Mouse (Mus musculus) T-helper 1 cell (primary cell): ENCODE measurements around the gene Gm14412.
"Not testable (repeated sequence)": the region's sequence is repeated elsewhere in the genome, so short reads cannot be mapped to it uniquely, and the experiment has no call there.

Experiments used
- in situ Hi-C: fragments of 300-600 bp; cut with MboI, MseI; formaldehyde crosslinking; loops from one replicate; pipeline ENCODE4 v1.15.1; 2025; ENCODE audit warnings: high pct_unique_total_duplicates

Gene Gm14412

DNA sequence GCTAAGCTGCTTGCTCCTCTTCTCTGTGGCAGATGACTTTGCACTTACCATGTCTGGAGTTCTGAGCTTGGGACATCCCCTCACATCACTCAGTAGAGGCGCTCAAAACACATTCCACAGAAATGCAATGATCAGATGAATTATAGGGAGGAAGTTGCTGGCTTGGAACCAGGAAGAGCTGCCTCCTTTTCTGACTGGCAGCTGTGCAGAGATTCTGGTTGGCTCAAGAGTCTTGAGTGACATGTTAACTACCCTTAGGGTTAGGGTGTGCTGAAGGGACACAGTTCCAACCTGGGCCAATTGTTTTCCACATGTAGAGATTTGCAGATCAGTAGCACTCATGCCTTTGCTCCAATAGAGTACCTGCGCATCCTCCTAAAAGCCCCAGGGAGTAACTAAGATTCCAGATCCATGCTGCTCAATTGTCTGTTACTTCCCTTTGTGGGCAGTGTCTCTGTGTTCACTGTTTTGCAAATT lies at the start of gene Gm14412:
Gene Gm14412 (minus strand): TSS at position 51 of the 477 bp plus-strand sequence.
- in situ Hi-C loops, result loop anchor here (25.0 kb wide), 1 partner anchor 462 kb away; no protein-coding TSS in a partner anchor

GRCm38 (mm10) chr2:177329661-177330292 lies 5.7 kb upstream of the Gm14412 start:
- in situ Hi-C loops, result not testable (repeated sequence)

DNA sequence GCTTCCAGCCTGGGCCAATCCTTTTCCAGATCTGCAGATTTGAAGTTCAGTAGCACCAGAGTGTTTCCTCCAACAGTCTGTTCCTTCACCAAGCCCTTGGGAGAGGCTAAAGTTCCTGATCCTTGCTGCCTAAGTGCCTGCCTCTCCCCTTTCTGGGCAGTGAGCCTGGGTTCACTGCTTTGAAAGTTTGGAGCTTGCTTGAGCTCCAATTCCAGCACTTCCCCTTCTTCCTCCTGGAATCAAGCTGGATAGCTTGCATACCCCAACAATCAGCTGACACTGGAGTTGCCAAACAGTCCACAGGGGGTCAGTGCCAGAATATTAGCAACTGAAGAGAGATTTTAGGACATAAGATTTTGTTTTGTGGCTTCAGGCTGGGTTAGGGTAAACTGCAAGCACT lies 2.7 kb downstream of the Gm14412 start:
- in situ Hi-C loops, result loop anchor here (25.0 kb wide), 1 partner anchor 459 kb away; no protein-coding TSS in a partner anchor

DNA sequence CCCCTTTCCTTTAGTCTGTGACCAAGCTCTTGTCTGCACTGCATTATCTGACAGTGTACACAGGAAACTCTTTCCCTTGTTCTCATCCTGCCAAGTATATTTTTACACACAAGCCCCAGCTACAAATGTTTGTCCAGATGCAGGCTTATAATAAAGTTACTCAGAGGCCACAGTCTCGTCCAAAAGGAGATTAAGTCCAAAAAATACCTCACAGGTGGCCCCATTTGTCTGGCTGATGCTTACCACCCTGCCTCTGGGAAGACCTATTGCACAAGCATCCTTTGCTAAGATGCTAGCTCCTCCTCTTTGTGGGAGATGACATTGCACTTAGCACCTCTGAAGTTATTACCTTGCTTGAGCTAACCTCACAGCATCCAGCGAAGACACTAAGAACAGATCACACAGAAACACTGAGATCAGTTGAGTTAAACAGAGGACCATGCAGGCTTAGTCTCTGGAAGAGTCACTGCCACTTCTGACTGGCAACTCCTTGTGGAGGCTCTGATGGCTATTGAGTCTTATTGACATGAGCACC lies 3.3 kb downstream of the Gm14412 start:
- in situ Hi-C loops, result loop anchor here (25.0 kb wide), 1 partner anchor 459 kb away; no protein-coding TSS in a partner anchor

DNA sequence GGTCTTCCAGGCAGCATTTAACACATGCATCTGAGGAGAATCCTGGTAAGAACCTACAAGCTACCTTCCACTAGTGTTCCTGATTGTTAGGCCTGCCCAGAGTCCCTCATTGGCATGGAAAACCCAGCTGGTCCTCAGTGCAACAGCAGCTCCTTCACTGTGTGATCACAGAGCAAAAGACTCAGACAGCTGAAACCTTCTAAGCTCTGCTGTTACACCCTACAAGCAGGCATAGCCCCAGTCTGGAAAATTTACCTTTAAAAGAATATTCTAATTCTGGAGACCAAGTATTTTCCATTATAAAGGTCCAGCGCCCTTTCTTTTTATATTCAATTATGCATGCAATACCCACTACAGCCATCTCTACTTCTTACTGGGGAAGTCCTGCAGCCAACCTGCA lies 5.1 kb downstream of the Gm14412 start:
- in situ Hi-C loops, result loop anchor here (25.0 kb wide), 1 partner anchor 457 kb away; no protein-coding TSS in a partner anchor

DNA sequence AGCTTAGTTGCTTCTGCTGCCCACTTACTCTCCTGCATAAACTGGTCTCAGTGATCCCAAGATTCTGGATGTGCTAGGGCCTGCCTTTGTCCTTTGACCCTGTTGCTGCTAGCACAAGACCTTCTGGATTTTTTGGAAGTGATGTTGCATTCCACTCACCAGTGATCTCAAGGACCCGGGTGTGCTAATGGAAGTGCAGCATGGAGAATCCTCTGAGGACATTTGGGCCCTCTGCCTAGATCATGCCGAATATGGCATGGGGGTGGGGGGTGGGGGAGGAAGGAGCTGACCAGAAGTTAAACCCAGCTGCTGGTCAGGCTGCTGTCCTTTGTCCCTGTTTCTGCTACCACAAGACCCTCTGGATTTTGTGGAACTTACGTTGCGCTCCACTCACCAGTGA lies 14.5 kb downstream of the Gm14412 start:
- in situ Hi-C loops, result loop anchor here (25.0 kb wide), 1 partner anchor 447 kb away; no protein-coding TSS in a partner anchor

DNA sequence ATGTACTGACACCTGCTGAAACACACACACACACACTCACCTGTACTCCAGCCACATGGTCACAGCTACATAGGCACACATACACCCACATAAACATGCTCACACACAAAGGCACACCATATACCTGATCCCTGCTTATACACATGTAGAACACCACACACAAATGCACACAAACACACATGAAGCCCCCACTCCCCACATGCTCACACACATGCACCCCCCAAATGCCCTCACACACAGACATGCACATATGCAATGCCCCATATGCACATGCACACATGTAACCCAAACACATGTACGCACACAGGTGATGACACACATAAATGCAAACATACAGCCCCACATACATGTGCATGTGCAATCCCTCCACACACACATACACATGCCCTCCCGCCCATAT lies 19.1 kb downstream of the Gm14412 start:
- in situ Hi-C loops, result loop anchor here (25.0 kb wide), 1 partner anchor 443 kb away; no protein-coding TSS in a partner anchor

- in situ Hi-C loops, result loop anchor here (5.0 kb wide), 1 partner anchor 309 kb away; no protein-coding TSS in a partner anchor
Observed at GRCm38 (mm10) chr2:177283701-177284100, 40.4 kb downstream of the Gm14412 start.

GRCm38 (mm10) chr2:177277754-177278153 lies 46.4 kb downstream of the Gm14412 start:
- in situ Hi-C loops, result not testable (repeated sequence)

DNA sequence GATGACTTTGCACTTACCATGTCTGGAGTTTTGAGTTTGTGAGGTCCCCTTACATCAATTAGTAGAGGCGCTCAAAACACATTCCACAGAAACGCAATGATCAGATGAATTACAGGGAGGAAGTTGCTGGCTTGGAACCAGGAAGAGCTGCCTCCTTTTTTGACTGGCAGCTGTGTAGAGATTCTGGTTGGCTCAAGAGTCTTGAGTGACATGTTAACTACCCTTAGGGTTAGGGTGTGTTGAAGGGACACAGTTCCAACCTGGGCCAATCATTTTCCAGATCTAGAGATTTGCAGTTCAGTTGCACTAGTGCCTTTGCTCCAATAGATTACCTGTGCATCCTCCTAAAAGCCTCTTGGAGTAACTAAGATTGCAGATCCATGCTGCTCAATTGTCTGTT lies 51.9 kb downstream of the Gm14412 start:
- in situ Hi-C loops, result not testable (repeated sequence)

- in situ Hi-C loops, result not testable (repeated sequence)
Observed at GRCm38 (mm10) chr2:177266936-177267335, 57.2 kb downstream of the Gm14412 start, which contains the start of gene Gm14409. Gene Gm14409 (minus strand): TSS chr2:177267036.
